Mouse (Mus musculus): ENCODE measurements around the gene Cacfd1.

The Cacfd1 gene

GRCm38 (mm10) chr2:27026857-27027617 lies 17.3 kb downstream of the Cacfd1 start:
- DNase-seq (ENCODE audit: low read depth, low spot score): peak; percentile 49

GRCm38 (mm10) chr2:27027618-27028436 lies 18.1 kb downstream of the Cacfd1 start, which contains the start of gene Slc2a6:
Slc2a6 (minus strand) TSS chr2:27027998.
- DNase-seq (ENCODE audit: low read depth, low spot score): peak; percentile 98

GRCm38 (mm10) chr2:27028437-27029015 lies 18.8 kb downstream of the Cacfd1 start:
- no peak for DNase-seq (ENCODE audit: low read depth, low spot score)

GRCm38 (mm10) chr2:27032361-27032760 lies 22.6 kb downstream of the Cacfd1 start:
- no peak for DNase-seq (ENCODE audit: low read depth, low spot score)

GRCm38 (mm10) chr2:27036003-27036402 lies 26.3 kb downstream of the Cacfd1 start:
- DNase-seq (ENCODE audit: low read depth, low spot score): no peak

GRCm38 (mm10) chr2:27037008-27037407 lies 27.3 kb downstream of the Cacfd1 start:
- DNase-seq (ENCODE audit: low read depth, low spot score): no peak

GRCm38 (mm10) chr2:27038596-27038995 lies 28.9 kb downstream of the Cacfd1 start:
- DNase-seq (ENCODE audit: low read depth, low spot score): peak; percentile 73

GRCm38 (mm10) chr2:27039286-27039685 lies 29.6 kb downstream of the Cacfd1 start:
- no peak for DNase-seq (ENCODE audit: low read depth, low spot score)

GRCm38 (mm10) chr2:27042131-27042844 lies 32.6 kb downstream of the Cacfd1 start:
- DNase-seq (ENCODE audit: low read depth, low spot score): no peak

GRCm38 (mm10) chr2:27043461-27043860 lies 33.7 kb downstream of the Cacfd1 start:
- peak; percentile 91 for DNase-seq (ENCODE audit: low read depth, low spot score)

GRCm38 (mm10) chr2:27044166-27044565 lies 34.4 kb downstream of the Cacfd1 start:
- DNase-seq (ENCODE audit: low read depth, low spot score): no peak

- DNase-seq (ENCODE audit: low read depth, low spot score): no peak
Observed at GRCm38 (mm10) chr2:27044641-27045040, 34.9 kb downstream of the Cacfd1 start.

GRCm38 (mm10) chr2:27045979-27046770 lies 36.4 kb downstream of the Cacfd1 start:
- DNase-seq (ENCODE audit: low read depth, low spot score): no peak

- no peak for DNase-seq (ENCODE audit: low read depth, low spot score)
Observed at GRCm38 (mm10) chr2:27049408-27049807, 39.7 kb downstream of the Cacfd1 start.

- DNase-seq (ENCODE audit: low read depth, low spot score): no peak
Observed at GRCm38 (mm10) chr2:27058251-27058650, 48.5 kb downstream of the Cacfd1 start.

GRCm38 (mm10) chr2:27058751-27059150 lies 49.0 kb downstream of the Cacfd1 start:
- no peak for DNase-seq (ENCODE audit: low read depth, low spot score)

- no peak for DNase-seq (ENCODE audit: low read depth, low spot score)
Observed at GRCm38 (mm10) chr2:27059187-27059586, 49.5 kb downstream of the Cacfd1 start.

- DNase-seq (ENCODE audit: low read depth, low spot score): no peak
Observed at GRCm38 (mm10) chr2:27067124-27067523, 57.4 kb downstream of the Cacfd1 start.

- DNase-seq (ENCODE audit: low read depth, low spot score): no peak
Observed at GRCm38 (mm10) chr2:27067996-27068395, 58.3 kb downstream of the Cacfd1 start.

GRCm38 (mm10) chr2:27069646-27070045 lies 59.9 kb downstream of the Cacfd1 start:
- DNase-seq (ENCODE audit: low read depth, low spot score): no peak

All from brain, adult 2 months (tissue).